ENCODE assay signal across 7 mouse cellular contexts in the genomic region with DNA sequence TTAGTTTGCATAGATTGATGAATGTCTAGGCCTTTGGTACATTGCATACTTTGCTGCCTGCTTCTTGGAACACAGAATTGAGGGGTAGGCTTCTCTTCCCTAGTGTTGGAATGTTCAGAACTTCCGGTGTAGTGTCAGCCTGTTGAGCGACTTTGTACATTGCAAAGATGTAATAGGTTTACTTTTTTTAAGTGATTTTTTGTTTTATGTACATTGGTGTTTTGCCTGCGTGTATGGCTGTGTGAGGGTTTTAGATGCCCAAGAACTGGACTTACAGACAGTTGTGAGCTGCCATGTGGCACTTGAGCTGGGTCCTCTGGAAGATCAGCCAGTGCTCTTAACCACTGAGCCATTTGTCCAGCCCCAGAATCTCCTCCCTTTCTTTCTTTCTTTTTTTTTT. TPM values are rescaled to one million over a fixed set of nuclear protein-coding genes. Genes with fewer than 3 reads are reported as not detected.
A peak's percentile ranks its signal among the peaks of the same experiment; 100 is the strongest.
DNase-seq lines count a peak whose midpoint lies in the region; ATAC-seq lines count a peak whose summit lies in the region.

No protein-coding gene starts in this region.

- H3K9ac ChIP-seq in neural tube, embryonic 11.5 days (ENCODE audit: low read length): peak overlapping the region; percentile 35; the same call in 1 of the 2 replicates
- peak overlapping the region; percentile 100; the same call in 1 of the 2 replicates for H3K9ac ChIP-seq in forebrain, embryonic 11.5 days (ENCODE audit: low read length)
- peak overlapping the region; percentile 99 for H3K9ac ChIP-seq in liver, embryonic 12.5 days

- peak overlapping the region; percentile 98 for H3K4me3 ChIP-seq in neural tube, embryonic 11.5 days (ENCODE audit: low read depth, low read length)
- H3K4me3 ChIP-seq in forebrain, embryonic 11.5 days (ENCODE audit: low read depth, low read length): peak overlapping the region; percentile 95
- peak overlapping the region; percentile 94 for H3K4me3 ChIP-seq in liver, embryonic 12.5 days

- 60% methylated on average over 3 of the region's 3 CpGs for WGBS in neural tube, embryonic 11.5 days
- WGBS in forebrain, embryonic 11.5 days: 72% methylated on average over 3 of the region's 3 CpGs
- WGBS in liver, embryonic 12.5 days (ENCODE audit: insufficient replicate concordance): 41% methylated on average over 3 of the region's 3 CpGs

- no peak for ATAC-seq in neural tube, embryonic 11.5 days (ENCODE audit: insufficient read depth, low FRiP score, low TSS enrichment)
- no peak for ATAC-seq in forebrain, embryonic 11.5 days (replicated peaks; ENCODE audit: low FRiP score)
- no peak for ATAC-seq in liver, embryonic 12.5 days

- H3K4me2 ChIP-seq in neural tube, embryonic 11.5 days (ENCODE audit: low read depth): peak overlapping the region; percentile 91
- H3K4me2 ChIP-seq in forebrain, embryonic 11.5 days (ENCODE audit: low read depth, low read length, severe bottlenecking): peak overlapping the region; percentile 85
- peak overlapping the region; percentile 89 for H3K4me2 ChIP-seq in liver, embryonic 12.5 days

- H3K27ac ChIP-seq in neural tube, embryonic 11.5 days (ENCODE audit: low read depth, low read length): no peak overlapping the region
- H3K27ac ChIP-seq in forebrain, embryonic 11.5 days (ENCODE audit: low read depth, low read length): 0 out of 2 replicates have a peak overlapping the region, but pooled peaks have one; percentile 97
- H3K27ac ChIP-seq in liver, embryonic 12.5 days: peak overlapping the region; percentile 98

- peaks cover under 1% of the 10 kb centered on the region; the same call in 1 of the 2 replicates for H3K36me3 ChIP-seq in neural tube, embryonic 11.5 days (ENCODE audit: control insufficient read depth, insufficient read depth, low read length)
- H3K36me3 ChIP-seq in forebrain, embryonic 11.5 days (ENCODE audit: control insufficient read depth, insufficient read depth, low read length): peaks cover 6% of the 10 kb centered on the region; the same call in 1 of the 2 replicates
- H3K36me3 ChIP-seq in liver, embryonic 12.5 days: peaks cover 36% of the 10 kb centered on the region

- H3K4me1 ChIP-seq in neural tube, embryonic 11.5 days (ENCODE audit: control insufficient read depth, insufficient read depth, low read length): peaks cover 10% of the 10 kb centered on the region; the same call in 1 of the 2 replicates
- peaks cover 2% of the 10 kb centered on the region; the same call in 1 of the 2 replicates for H3K4me1 ChIP-seq in forebrain, embryonic 11.5 days (replicated peaks; ENCODE audit: control insufficient read depth, insufficient read depth, low read length)
- peaks cover 64% of the 10 kb centered on the region for H3K4me1 ChIP-seq in liver, embryonic 12.5 days

- DNase-seq in neural tube, embryonic 11.5 days (ENCODE audit: low spot score): no peak
- DNase-seq in neural tube, embryonic 10.5 days (ENCODE audit: extremely low spot score, low spot score): no peak
- DNase-seq in forebrain, embryonic 11.5 days (ENCODE audit: low spot score): no peak
- no peak for DNase-seq in urinary bladder, postnatal 4 days (ENCODE audit: low spot score in 2 of 2)
- no peak for DNase-seq in gastrocnemius, postnatal 10 days
- no peak for DNase-seq in layer of hippocampus, adult 11-12 months (ENCODE audit: low spot score)

- no peaks in the 10 kb centered on the region for H3K9me3 ChIP-seq in neural tube, embryonic 11.5 days (ENCODE audit: control insufficient read depth, low read length)
- H3K9me3 ChIP-seq in forebrain, embryonic 11.5 days (ENCODE audit: control insufficient read depth, low read length): no peaks in the 10 kb centered on the region
- H3K9me3 ChIP-seq in liver, embryonic 12.5 days (replicated peaks): no peaks in the 10 kb centered on the region

- H3K27me3 ChIP-seq in neural tube, embryonic 11.5 days (ENCODE audit: control insufficient read depth, insufficient read depth, low read length): no peaks in the 10 kb centered on the region
- H3K27me3 ChIP-seq in forebrain, embryonic 11.5 days (ENCODE audit: control insufficient read depth, insufficient read depth, low read length): no peaks in the 10 kb centered on the region
- no peaks in the 10 kb centered on the region for H3K27me3 ChIP-seq in liver, embryonic 12.5 days (replicated peaks)

RNA-seq across cellular contexts. Expression of a gene that starts 1.1 kb away (rescaled TPM):
- polyA plus RNA-seq in neural tube, embryonic 11.5 days (2014; fragmentation: Nextera tagmentation; extraction: Ambion mirVana): 6.8 and 7.8 TPM in 2 replicates
- polyA plus RNA-seq in forebrain, embryonic 11.5 days (2014; fragmentation: Nextera tagmentation; extraction: Ambion mirVana): 12.3 and 12.6 TPM in 2 replicates
- polyA plus RNA-seq in liver, embryonic 12.5 days (2016; fragmentation: Nextera tagmentation; extraction: Ambion mirVana): 7.1 and 7.2 TPM in 2 replicates
- total RNA-seq in gastrocnemius, postnatal 10 days (2021): 10 to 100 TPM; 15.6 to 21.6 TPM

Comparison
In these comparisons a context has a peak if more than half of its experiments do, and no peak if none do; other contexts are left out.
1. H3K9ac ChIP-seq: peak in every context shown above with its lines; median percentile 100 in forebrain, embryonic 11.5 days; 99 in liver, embryonic 12.5 days; 35 in neural tube, embryonic 11.5 days.